Mouse (Mus musculus) midbrain, embryonic 15.5 days (tissue): Measurements from ENCODE around the gene Tm2d1. TPM values are rescaled to one million over a fixed set of nuclear protein-coding genes. Genes with fewer than 3 reads are reported as not detected.

Source experiments
- ATAC-seq: fragments of 200-750 bp; cut with Nextera tagmentation; replicated peaks from 2 replicates; pipeline ENCODE4 v1.8.0; 2017; ENCODE audit warnings: moderate TSS enrichment
- H3K27ac ChIP-seq: fragments of 300-500 bp; sonication (generic); 2 replicates; pipeline ENCODE4 v1.5.1; 2015; ENCODE audit warnings: mild to moderate bottlenecking, inconsistent platforms
- H3K27me3 ChIP-seq: fragments of 300-500 bp; sonication (generic); replicated peaks from 2 replicates; pipeline ENCODE4 v1.6.1; 2015; ENCODE audit warnings: inconsistent platforms
- H3K36me3 ChIP-seq: fragments of 300-500 bp; sonication (generic); replicated peaks from 2 replicates; pipeline ENCODE4 v1.6.1; 2015; ENCODE audit warnings: inconsistent platforms
- H3K4me1 ChIP-seq: fragments of 300-500 bp; sonication (generic); 2 replicates; pipeline ENCODE4 v1.6.1; 2015; ENCODE audit warnings: inconsistent platforms
- H3K4me2 ChIP-seq: fragments of 300-500 bp; sonication (generic); 2 replicates; pipeline ENCODE4 v1.6.1; 2015; ENCODE audit warnings: inconsistent platforms, mild to moderate bottlenecking, moderate library complexity
- H3K4me3 ChIP-seq: fragments of 300-500 bp; sonication (generic); 2 replicates; pipeline ENCODE4 v1.5.1; 2015; ENCODE audit warnings: mild to moderate bottlenecking, inconsistent platforms
- H3K9ac ChIP-seq: fragments of 300-500 bp; sonication (generic); 2 replicates; pipeline ENCODE4 v1.6.1; 2015; ENCODE audit warnings: mild to moderate bottlenecking, inconsistent platforms
- H3K9me3 ChIP-seq: fragments of 300-500 bp; sonication (generic); 2 replicates; pipeline ENCODE4 v1.6.1; 2016; ENCODE audit warnings: inconsistent platforms
- WGBS: fragments of 180-500 bp; shearing (Covaris S2); methylation state at CpG from one replicate; pipeline ENCODE4 v1.1.7; 2015; ENCODE audit warnings: mixed read lengths; 5-methylcytosine and 5-hydroxymethylcytosine counted together
- polyA plus RNA-seq: library from polyadenylated mRNA; unstranded; fragments of >200 nt; fragmentation: Nextera tagmentation; extraction: Ambion mirVana; gene quantifications from 2 replicates; pipeline ENCODE4 v1.2.1, GENCODE M21; 2015

The Tm2d1 gene
- polyA plus RNA-seq, 1 experiment from 2014 or later, result 118 TPM

GRCm38 (mm10) chr4:98317149-98317548 lies 66.0 kb downstream of the Tm2d1 start:
- Histone ChIP-seq H3K9me3 (no peaks in the 10 kb centered on the region), H3K4me1 (peaks cover 9% of the 10 kb centered on the region), H3K36me3 (no peaks in the 10 kb centered on the region), H3K27ac (no peak overlapping the region), H3K9ac (no peak overlapping the region), H3K4me2 (no peak overlapping the region), H3K4me3 (no peak overlapping the region), H3K27me3 (no peaks in the 10 kb centered on the region)
- WGBS, result 94% methylated on average over 2 of the region's 2 CpGs
- ATAC-seq, result no peak

Other genes starting within 250 kb of the Tm2d1 start
- gene Patj, start 12.5 kb upstream of the Tm2d1 start, polyA plus RNA-seq, result 8.1 and 9.5 TPM in 2 replicates